Mouse (Mus musculus): Measurements from ENCODE around the gene Cd200r2.
"Not testable (repeated sequence)": the region's sequence is repeated elsewhere in the genome, so short reads cannot be mapped to it uniquely, and the experiment has no call there.

The Cd200r2 gene

DNA sequence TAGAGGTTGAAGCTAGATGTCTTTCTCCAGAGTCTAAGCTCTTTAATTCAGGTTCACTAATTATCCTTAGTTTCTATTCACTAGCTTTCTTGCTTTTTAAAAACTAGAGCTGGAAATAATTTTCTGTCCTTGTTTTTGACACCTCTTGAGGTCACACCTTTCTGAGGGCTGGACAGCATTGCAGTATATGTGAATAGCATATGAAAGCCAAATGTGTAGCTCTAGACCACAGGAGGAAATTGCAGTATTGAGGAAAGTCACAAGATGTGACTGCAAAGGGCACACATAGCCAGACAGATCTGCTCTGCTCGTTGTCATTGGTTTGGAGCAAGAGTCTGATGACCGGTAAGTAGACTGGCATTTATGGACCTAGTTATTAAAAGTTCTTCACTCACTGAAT, at the start of gene Cd200r2:
TSS of gene Cd200r2 (plus strand) at position 301 of the 400 bp plus-strand sequence.
- DNase-seq (ENCODE audit: low spot score in 2 of 2): no peak

DNA sequence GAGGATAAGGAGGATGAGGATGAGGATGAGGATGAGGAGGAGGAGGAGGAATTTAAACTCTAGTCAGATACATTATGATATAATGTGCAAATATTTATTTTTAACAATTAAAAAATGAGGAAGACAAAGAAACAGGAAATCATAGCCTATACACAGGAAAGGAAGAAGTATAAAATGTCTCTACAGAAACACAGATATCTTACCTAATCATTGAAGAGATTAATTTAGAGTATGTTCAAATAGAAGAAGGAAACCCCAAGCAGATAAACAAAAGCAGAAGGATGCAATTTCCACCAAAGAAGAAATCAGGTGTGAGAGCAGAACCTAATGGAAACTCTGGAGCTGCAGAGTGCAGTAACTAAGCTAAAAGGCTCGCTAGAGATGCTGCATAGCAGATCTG, 48.9 kb upstream of the Cd200r2 start:
- no peak for DNase-seq (ENCODE audit: low spot score in 2 of 2)

DNA sequence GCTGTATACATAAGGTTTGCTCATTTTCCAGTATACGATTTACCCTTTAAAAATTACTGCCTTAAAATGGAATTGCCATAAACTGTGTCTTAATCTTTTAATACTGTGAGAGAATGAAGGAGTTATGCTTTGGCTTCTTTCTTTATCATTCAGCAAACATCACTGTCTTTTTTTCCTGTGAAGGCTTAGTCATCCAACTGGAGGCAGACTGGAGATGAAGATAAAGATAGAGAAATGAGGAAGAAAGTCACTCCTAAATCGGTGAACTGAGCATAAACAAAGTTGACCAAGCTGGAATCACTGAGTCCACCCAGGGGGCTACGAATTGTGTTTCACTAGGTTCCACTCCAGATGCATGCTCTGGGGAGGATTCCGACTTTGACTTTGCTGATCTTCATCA, 46.4 kb upstream of the Cd200r2 start:
- DNase-seq (ENCODE audit: low spot score in 2 of 2): no peak

DNA sequence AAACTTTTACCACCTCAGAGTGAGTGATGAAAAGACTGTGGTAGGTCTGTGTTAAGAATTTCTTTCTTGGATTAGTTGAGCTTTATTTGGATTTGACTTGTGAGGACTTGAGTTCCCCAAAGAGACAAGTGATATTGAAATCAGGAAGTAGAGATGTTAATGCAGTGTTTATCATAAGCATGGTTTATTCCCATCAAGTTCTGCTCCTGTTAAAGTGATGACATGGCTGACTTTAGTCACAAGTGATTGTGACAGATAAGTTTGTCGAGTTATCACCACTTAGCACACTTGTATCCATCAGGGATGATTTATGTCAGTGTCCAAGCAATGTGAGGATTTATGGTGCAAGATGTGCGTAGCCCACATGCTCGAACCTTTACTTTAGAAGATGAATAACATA, 34.6 kb upstream of the Cd200r2 start:
- DNase-seq (ENCODE audit: low spot score in 2 of 2): no peak

DNA sequence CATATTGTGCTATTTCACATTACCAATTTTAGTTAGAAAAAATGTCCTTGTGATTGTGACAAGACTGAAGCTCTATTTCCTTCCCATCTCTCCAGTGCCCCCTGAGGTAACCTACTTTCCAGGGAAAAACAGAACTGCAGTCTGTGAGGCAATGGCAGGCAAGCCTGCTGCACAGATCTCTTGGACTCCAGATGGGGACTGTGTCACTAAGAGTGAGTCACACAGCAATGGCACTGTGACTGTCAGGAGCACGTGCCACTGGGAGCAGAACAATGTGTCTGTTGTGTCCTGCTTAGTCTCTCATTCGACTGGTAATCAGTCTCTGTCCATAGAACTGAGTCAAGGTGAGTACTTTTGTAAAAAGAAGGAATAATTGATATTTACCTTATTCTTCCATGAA, 33.7 kb upstream of the Cd200r2 start:
- not testable (repeated sequence) for DNase-seq (ENCODE audit: low spot score in 2 of 2)

DNA sequence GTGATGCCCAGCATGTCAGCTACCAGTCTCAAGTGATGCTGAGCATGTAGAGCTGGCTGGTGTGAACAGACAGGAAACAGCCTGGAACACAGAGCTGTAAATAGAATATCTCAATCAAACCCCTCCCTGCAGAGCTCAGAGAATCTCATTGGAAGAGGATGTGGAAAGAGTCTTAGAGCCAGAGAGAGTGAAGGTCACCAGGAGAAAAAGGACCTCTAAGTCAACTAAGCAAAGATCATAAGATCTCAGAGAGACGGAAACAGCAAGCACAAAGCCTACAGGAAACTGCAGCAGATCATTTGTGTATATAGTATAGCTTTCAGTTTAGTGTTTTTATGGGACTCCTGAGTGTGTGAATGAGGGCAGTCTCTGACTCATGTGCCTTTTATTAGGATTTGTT, 8.3 kb downstream of the Cd200r2 start:
- no peak for DNase-seq (ENCODE audit: low spot score in 2 of 2)

DNA sequence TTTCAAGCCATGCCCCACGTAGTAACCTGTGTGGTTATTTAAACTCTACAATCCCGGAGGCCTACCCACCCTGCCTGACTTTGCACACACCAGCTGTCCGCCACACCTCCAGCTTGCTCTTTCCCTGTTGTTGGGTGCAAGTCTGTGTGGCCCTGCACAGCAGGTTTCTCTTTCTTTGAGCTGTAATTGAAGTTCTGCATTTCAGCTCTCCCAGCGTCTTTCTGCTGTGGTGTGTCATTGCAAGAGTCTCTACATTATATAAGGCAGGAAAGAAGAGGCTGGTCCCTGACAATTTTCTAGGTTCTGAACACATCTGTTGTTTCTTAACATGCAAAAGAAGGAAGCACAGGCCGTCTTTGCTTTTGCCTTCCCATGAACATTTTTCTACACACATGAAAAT, 9.7 kb downstream of the Cd200r2 start:
- DNase-seq (ENCODE audit: low spot score in 2 of 2): no peak

DNA sequence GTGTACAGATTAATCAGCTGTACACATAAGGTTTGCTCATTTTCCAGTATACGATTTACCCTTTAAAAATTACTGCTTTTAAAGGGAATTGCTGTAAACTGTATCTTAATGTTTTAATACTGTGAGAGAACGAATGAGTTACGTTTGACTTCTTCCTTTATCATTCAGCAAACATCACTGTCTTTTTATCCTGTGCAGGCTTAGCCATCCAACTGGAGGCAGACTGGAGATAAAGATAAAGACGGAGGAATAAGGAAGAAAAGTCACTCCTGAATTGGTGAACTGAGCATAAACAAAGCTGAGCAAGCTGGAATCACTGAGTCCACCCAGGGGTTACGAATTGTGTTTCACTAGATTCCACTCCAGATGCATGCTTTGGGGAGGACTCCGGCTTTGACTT, 10.7 kb downstream of the Cd200r2 start:
- DNase-seq (ENCODE audit: low spot score in 2 of 2): no peak

DNA sequence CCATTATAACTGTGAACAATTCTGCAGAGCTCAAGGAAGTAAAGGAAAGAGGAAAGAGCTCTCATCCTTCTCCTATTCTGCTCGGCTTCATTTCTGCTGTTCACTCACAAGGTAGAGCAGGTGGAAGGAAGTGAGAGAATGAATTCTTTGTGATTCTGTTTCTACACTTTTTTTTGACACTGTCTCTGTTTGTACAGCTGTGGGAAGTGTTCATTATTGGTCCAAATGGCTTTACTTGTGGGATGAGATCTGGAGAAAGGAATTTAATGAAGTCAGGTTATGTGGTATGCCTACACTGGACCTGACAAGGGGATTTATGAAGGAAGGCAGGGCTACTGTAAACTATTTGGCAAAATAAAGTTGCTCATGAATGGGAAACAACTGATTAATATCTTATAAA, 23.9 kb downstream of the Cd200r2 start:
- DNase-seq (ENCODE audit: low spot score in 2 of 2): no peak

DNA sequence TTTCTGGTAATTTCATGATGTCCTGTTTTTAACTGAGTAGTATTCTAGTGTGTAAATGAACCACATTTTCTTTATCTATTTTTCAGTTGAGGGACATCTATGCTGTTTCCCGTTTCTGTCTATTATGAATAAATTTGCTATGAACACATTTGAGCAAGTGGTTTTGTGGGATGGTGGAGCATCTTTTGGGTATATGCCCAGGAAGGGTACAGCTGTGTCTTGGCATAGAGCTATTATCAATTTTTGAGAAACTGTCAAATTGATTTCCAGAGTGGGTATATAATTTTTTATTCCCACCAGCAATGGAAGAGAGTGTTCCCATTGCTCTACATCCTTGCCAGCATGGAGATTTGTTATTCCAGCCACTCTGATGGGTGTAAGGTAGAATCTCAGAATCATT, 65.1 kb downstream of the Cd200r2 start:
- no peak for DNase-seq (ENCODE audit: low spot score in 2 of 2)

DNA sequence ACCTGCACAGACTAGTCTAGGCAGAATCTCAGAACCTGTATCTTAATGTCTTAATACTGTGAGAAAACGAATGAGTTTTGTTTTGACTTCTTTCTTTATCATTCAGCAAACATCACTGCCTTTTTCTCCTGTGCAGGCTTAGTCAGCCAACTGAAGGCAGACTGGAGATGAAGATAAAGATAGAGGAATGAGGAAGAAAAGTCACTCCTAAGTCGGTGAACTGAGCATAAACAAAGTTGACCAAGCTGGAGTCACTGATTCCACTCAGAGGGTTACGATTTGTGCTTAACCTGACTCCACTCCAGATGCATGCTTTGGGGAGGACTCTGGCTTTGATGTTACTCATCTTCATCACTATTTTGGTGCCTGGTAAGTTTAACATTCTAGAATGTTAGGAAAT, 76.6 kb downstream of the Cd200r2 start, which contains the start of gene Cd200r3:
TSS of gene Cd200r3 (plus strand) at position 211 of the 400 bp plus-strand sequence.
- no peak for DNase-seq (ENCODE audit: low spot score in 2 of 2)

DNA sequence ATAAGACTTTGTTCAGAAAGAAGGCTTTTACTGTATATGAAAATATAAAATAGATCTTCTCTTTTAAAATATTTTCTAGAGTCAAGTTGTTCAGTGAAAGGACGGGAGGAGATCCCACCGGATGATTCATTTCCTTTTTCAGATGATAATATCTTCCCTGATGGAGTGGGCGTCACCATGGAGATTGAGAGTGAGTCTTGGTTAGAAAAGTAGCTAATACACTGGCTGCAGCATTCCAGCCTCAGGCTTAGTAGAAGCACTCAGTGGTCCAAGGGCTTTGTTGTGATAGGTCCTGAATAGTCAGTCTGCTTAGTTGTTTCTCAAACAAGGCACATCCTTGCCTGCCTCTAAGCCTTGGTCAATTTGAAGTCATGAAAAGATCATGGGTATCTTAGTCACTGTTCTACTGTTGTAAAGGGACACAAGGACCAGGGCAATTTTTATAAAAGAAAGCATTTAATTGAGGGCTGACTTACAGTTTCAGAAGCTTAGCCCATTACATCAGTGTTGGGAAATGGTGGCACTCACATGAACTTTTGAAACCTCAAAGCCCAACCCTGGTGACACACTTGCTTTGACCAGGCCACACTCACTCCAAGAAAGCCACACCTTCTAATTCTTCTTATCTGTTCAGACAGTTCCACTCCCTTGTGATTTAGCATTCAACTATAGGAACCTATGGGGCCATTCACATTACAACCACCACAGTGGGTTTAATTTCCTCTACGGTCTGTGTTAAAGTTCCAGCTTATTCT, 84.6 kb downstream of the Cd200r2 start:
- no peak for DNase-seq (ENCODE audit: low spot score in 2 of 2)

DNA sequence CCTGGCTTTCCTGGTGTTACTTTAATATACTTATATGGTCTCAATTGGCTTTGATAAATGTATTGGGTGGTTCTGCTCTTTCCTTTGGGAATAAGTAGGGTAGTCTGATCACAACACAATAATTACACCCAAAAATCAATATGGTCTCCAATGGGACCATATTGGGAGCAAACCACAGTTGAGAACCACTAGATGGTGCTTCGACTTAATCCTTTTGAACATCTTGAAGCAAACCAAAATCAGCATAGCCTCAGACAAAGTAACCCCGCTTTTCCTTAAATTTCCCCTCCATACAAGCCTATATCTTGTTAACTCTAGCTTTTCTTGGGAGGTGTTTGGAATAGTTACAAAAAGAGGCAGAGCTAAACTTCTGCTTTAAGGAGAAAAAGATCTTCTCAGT, 95.4 kb downstream of the Cd200r2 start:
- DNase-seq (ENCODE audit: low spot score in 2 of 2): no peak

DNA sequence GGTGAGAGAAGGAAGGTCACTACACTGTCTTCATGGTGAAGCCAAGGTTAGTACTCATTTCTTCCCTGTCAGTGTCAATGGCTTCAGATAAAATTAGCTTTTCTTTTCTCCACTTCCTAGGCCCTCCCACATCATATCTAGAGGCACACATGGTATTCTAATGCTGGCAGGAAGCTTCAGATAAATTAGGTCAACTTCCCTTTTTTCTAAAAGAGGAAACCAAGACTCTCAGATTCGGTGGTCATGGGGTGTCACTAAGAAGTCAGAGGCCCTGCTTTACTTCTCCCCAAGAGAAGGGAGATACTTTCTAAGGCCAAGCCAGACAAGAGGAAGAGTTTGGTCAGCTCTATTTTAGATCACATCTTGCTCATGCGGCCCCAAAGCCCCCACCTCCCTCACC, 95.9 kb downstream of the Cd200r2 start:
- DNase-seq (ENCODE audit: low spot score in 2 of 2): peak in 1 of 2 experiments; percentile 13

DNA sequence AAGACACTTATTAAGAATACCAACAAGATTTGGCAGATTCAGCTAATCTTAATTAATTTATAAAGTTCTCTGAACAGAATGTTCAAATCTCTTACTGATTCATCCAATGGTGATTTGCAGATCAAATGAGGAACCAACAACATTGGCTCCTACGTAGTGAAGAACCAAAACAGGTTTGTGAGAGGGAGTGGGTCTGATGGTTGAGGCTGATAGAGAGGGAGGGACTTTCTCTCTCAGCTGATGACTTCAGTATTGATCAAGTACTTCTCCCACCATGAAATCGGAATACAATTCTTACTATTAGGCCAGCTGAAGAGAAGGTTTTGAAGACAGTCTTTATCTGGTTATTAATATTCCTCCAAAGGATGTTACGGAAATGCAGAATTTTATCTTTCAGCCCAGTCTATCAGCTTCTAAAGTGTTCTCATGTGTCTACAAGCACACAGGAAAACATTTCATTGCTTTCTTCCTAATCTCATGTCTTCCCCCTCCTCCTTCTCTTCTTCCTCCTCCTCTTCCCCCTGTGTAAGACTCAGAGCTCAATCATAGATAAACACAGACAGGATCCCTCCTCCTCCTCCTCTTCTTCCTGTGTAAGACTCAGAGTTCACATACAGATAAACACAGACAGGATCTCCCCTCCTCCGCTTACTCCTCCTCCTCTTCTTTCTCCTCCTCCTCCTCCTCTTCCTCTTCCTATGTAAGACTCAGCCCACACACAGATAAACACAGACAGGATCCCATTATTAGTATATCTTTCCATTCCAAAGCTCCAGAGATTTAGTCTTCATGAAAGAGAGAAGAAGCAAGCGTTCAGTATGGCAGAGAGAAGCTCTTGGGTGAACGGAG, 97.9 kb downstream of the Cd200r2 start:
- no peak for DNase-seq (ENCODE audit: low spot score in 2 of 2)

DNA sequence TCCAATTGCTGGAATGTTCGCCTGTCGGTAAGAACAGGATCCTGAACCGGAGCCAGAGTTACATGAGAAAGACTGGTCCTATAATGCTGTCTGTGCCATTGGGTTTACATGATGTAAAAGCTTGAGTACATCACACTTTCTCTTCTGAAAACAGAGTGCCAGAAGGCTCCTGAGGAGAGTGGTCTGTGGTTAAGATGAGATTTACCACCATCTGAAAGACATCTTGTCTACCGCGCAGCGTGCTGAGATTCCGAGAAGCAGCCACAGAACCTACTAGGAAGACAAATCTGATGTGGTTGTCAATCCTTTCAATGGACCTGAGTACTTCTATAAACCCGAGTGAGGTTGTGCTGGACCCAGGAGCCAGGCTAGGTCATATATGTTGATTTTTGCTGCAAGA, 98.5 kb downstream of the Cd200r2 start:
- no peak for DNase-seq (ENCODE audit: low spot score in 2 of 2)
